Mouse (Mus musculus): ENCODE results near the gene Trp53i13.
"Not testable (repeated sequence)": the region's sequence is repeated elsewhere in the genome, so short reads cannot be mapped to it uniquely, and the experiment has no call there.

Trp53i13 gene

DNA sequence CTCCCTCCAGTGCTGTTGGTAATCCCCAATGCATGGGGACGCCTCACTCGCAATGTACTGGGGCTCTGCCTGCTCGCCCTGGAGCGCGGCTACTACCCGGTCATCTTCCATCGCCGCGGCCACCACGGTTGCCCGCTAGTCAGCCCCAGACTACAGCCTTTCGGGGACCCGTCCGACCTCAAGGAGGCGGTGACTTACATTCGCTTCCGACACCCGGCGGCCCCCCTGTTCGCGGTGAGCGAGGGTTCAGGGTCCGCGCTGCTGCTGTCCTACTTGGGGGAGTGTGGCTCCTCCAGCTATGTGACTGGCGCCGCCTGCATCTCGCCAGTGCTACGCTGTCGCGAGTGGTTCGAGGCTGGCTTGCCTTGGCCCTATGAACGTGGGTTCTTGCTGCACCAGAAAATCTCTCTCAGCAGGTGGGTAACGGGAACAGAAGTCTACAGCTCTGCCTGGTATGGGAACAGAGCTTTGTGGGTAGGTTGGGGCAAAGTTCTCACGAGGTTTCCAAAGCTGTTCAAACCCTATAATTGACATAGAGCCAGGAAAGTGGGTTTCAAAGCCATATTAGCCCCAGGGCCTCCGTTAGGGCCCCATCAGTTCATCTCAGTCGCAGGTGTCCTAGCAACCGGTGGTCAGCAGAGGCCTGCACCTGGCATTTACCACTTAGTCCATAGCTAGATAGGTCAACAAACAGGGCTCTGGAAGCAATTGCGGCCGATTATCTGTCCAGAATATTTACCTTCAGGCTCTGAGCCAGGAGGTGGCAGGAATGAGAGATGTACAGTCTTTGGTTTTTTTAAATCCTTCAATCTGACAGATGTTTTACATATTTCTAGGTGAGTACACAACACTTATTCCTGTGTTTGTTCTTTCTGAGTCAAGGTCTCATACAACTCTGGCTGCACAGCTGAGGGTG lies at the start of gene Trp53i13:
Gene Trp53i13, minus strand, starts transcription at position 344 of the 916 bp plus-strand sequence.
- DNase-seq (ENCODE audit: low read depth, low spot score) = no peak

GRCm38 (mm10) chr11:77545261-77545660 lies 29.5 kb upstream of the Trp53i13 start:
- no peak for DNase-seq (ENCODE audit: low read depth, low spot score)

- no peak for DNase-seq (ENCODE audit: low read depth, low spot score)
Measured at GRCm38 (mm10) chr11:77532202-77532846, 16.5 kb upstream of the Trp53i13 start.

- no peak for DNase-seq (ENCODE audit: low read depth, low spot score)
Measured at GRCm38 (mm10) chr11:77530862-77531261, 15.1 kb upstream of the Trp53i13 start.

DNA sequence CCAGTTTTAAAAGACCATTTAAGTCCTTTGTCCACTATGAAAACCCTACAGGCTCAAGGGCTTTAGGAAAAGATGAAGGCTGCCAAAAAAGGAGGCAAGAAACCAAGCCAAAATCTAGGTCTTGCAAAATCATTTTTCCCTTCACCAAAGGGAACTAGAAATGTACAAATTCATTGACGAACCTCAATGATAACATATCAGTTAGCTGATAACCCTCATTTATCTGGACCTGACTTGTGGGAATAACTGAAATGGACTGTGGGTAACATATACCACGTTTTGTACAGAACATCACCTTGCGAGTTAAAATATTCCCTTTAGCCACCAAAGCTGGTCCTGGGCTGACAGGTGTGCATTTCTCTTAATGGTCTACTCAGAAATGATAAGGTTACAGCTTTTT lies 13.9 kb upstream of the Trp53i13 start:
- DNase-seq (ENCODE audit: low read depth, low spot score) = no peak

GRCm38 (mm10) chr11:77528420-77528819 lies 12.6 kb upstream of the Trp53i13 start:
- not testable (repeated sequence) for DNase-seq (ENCODE audit: low read depth, low spot score)

- no peak for DNase-seq (ENCODE audit: low read depth, low spot score)
Measured at GRCm38 (mm10) chr11:77525804-77526486, 10.2 kb upstream of the Trp53i13 start.

GRCm38 (mm10) chr11:77520601-77521529 lies 5.1 kb upstream of the Trp53i13 start:
- no peak for DNase-seq (ENCODE audit: low read depth, low spot score)

DNA sequence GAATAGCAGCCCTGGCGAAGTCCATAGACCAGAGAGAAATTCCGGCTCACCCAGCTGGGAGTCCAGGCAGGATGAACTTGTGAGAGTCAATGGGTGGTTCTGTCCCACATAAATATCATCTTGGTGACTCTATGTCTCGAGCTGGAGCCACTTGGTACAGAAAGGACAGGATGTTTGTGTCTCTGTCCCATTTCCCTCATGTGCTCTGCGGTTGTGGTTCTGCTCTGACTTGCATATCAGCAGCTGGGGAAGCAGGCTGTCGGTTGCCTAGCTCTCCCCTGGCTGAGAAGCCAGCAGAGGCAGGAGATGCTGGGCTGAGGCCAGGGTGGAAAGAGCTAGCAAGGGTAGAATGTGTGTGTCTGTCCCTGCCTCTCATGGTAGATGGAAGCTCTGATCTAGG lies 3.3 kb upstream of the Trp53i13 start, which contains the start of gene Gm10392:
Gene Gm10392, minus strand, starts transcription at position 156 of the 400 bp plus-strand sequence.
- DNase-seq (ENCODE audit: low read depth, low spot score) = no peak

DNA sequence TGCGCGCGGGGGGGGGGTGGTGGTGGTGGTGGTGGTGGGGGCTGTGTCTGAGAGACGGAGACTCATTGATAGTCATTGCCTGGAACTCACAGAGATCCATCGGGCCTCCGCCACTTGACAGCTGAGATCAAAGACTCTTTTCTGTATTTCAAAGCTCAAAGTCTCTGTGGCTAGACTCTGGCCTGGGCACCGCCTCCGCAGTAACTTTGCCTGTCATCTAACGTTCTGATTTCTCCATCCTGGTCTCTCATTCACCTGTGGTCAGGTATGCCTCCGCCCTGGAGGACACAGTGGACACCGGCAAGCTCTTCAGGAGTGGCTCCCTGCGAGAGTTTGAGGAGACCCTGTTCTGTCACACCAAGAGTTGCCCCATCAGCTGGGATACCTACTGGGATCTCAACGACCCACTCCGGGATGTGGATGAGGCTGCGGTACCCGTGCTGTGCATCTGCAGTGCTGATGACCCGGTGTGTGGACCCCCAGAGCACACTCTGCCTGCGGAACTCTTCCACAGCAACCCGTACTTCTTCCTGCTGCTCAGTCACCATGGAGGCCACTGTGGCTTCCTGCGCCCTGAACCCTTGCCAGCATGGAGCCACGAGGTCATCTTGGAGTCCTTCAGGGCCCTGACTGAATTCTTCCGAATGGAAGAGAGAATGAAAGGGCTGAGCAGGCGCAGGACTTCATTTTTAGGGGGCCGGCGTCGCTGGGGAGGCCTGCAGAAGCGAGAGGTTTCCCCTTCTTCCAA lies 2.4 kb upstream of the Trp53i13 start:
- no peak for DNase-seq (ENCODE audit: low read depth, low spot score)

DNA sequence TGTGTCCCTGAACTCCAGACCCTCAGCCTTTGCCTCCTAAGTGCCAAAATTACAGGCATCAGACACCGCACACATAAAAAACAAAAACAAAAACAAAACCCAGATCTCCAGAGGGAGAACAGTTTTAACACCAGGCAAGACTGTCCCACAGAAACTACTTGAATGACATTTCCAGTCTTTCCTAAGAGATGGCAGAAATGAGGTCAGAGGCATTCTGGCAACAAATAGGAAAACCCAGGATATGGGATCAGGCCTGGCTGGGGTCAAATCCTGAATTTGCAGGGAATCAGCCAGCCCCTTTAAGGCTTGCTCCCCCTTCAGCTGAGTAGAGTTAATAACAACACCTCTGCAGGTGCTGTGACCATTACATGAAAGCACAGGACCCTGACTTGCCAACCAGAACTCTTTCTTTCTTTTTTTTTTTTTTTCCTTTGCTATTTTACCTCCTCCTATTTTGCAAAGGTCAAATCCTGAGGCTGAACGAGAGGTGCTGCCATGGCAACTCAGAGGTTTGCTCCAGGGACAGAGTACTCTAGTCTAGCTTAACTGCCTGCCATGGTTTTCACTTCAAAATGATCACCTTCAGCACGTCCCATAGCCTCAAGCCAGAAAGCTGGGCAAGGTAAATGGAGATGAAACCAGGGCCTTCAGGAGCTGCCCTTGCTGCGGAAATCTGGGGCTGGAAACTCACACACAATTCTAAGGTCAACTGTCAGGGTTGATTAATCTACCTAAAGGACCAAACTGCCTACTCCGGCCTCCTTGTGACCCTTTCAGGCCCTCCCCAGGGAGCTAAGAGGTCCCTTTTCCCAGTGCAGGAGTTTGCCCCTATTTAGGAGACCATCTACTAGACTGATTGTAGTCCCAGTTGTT lies 1.0 kb upstream of the Trp53i13 start:
- DNase-seq (ENCODE audit: low read depth, low spot score) = no peak

- DNase-seq (ENCODE audit: low read depth, low spot score) = no peak
Measured at GRCm38 (mm10) chr11:77514832-77515636, 746 bp downstream of the Trp53i13 start, which contains the start of gene Abhd15. Gene Abhd15 (plus strand): TSS chr11:77515121.

DNA sequence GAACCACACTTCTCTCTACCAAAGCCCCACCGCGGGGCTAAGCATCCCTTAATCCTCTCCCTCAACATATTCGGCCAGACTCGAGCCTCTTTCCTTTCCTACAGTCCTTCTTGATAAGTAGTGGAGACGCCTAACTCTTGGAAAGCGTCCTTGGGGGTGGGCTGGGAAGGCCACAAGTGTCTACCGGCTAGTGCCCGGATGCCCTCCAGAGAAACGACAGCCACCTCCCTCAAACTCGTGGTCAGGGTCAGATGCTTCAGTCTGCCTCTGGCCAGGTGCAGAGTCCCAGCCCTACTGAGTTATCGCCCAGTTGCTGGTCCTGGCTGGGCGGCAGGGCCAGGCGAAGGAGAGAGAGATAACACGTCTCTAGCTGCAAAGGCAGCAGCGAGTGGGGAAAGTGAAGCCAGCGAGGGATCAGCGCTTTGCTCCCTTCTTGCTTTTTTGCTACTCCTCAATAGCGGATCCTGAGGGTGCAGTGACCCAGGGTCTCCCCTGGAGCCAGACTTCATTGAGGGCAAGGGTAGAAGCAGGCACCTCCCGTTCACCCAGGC lies 1.4 kb downstream of the Trp53i13 start:
- DNase-seq (ENCODE audit: low read depth, low spot score) = no peak

- no peak for DNase-seq (ENCODE audit: low read depth, low spot score)
Measured at GRCm38 (mm10) chr11:77513811-77514170, 2.0 kb downstream of the Trp53i13 start.

DNA sequence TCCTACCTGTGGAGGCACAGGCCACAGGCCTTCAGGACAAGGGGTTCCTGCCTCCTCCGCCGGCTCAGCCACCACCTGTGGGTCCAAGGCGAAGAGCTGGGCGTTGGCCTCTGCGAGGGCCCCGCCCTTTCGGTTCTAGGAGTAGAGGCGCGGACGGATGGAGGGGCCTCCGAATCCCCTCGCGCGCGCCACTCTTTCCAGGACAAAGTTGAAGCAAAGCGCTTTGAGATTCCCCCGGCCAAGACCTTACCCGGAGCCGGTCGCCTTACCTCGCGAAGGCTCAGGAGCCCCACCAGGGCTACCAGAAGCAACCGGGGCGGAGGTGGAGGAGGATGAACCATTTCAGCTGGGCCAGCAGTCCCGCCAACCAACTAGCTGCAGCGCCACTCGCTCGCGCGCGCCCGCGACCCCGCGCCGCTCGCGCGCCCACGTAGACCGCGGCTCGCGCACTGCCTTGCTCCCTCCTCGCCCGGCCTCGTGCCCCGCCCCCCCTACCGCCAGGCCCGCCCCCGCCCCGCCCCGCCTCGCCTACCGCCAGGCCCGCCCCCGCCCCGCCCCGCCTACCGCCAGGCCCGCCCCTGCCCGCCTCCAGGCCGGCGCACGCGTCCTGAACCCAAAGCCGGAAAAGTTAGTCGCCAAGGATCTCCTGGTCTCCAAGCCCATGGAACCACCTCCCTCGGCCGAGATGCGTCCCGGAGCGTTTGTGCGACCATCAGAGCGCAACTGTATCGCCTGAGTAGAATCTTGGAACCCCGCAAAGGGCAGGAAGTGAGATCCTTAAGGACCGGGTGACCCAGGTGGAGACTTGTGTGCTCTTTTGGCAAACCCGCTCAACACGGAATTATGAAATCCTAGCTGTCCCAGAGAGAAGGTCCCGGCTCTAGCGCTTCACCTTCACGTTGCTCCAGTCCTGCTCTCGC lies 2.6 kb downstream of the Trp53i13 start:
- DNase-seq (ENCODE audit: low read depth, low spot score) = peak; percentile 72

- no peak for DNase-seq (ENCODE audit: low read depth, low spot score)
Measured at GRCm38 (mm10) chr11:77511336-77511735, 4.4 kb downstream of the Trp53i13 start.

Measured in retina, postnatal 7 days (tissue).